Mouse (Mus musculus): ENCODE results near the gene Magix.
"Not testable (repeated sequence)": the region's sequence is repeated elsewhere in the genome, so short reads cannot be mapped to it uniquely, and the experiment has no call there.

The Magix gene

GRCm38 (mm10) chrX:7680864-7681263, at the start of gene Magix:
Gene Magix (minus strand): TSS chrX:7681251.
- DNase-seq (ENCODE audit: low spot score in 2 of 2) = peak; percentile 26 to 48

- no peak for DNase-seq (ENCODE audit: low spot score in 2 of 2)
These were observed 47.8 kb upstream of the Magix start for GRCm38 (mm10) chrX:7728922-7729265.

DNA sequence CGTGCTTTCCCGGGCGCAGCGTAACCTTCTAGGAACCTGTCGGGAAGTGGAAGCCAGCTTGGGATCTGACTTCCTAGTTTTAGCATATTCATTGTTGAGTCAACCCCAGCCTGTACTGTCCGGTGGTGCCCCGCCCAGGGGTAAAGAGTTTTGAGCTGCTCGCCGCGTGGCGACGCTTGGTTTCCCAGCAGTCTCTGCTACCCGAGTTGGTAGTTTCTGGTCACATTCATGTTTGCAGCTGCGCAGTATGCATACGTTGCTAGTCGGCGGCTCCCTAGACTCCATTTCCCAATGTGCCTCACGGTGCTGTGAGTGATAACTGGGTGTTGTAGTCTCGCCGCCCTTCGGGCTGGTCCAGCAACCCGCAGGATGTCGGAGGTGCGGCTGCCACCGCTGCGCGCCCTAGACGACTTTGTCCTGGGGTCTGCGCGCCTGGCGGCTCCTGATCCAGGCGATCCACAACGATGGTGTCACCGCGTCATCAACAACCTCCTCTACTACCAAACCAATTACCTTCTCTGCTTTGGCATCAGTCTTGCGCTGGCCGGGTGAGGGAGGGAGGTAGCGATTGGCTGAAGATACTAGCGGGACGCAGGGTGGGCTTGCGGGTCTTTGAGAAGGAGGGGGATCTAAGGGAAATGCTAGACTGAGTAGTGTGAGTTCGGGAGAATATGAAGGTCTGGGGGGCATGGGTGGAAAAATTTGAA, 47.3 kb upstream of the Magix start, which contains the start of gene Praf2:
TSS of gene Praf2 (plus strand) at position 225 of the 707 bp plus-strand sequence.
- peak; percentile 85 to 89 for DNase-seq (ENCODE audit: low spot score in 2 of 2)

- no peak for DNase-seq (ENCODE audit: low spot score in 2 of 2)
These were observed 46.1 kb upstream of the Magix start for GRCm38 (mm10) chrX:7727176-7727575.

DNA sequence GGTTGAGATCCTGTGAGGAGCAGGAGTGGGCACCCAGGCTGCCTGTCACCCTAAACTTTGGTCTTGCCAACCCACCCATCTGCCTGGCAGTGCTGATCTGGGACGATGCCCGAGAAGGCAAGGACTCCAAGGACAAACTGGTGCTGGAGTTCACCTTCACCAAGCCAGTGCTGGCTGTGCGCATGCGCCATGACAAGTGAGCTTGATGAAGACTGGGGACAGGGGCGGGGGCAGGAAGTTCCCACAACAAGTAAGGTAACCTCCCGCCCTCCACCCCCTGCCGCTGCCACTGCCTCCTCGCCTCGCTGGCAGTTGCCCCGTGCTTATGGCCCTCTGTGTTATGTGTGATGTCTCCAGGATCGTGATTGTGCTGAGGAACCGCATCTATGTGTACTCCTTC, 44.8 kb upstream of the Magix start:
- no peak for DNase-seq (ENCODE audit: low spot score in 2 of 2)

- no peak for DNase-seq (ENCODE audit: low spot score in 2 of 2)
These were observed 43.1 kb upstream of the Magix start for GRCm38 (mm10) chrX:7724135-7724534.

- no peak for DNase-seq (ENCODE audit: low spot score in 2 of 2)
These were observed 41.6 kb upstream of the Magix start for GRCm38 (mm10) chrX:7722691-7723090.

- DNase-seq (ENCODE audit: low spot score in 2 of 2) = no peak
These were observed 41.2 kb upstream of the Magix start for GRCm38 (mm10) chrX:7722282-7722611.

- DNase-seq (ENCODE audit: low spot score in 2 of 2) = peak; percentile 73 to 83
These were observed 40.6 kb upstream of the Magix start, which contains the start of gene Gm45208 for GRCm38 (mm10) chrX:7721514-7722281. Gene Gm45208 (plus strand): TSS chrX:7722245.

DNA sequence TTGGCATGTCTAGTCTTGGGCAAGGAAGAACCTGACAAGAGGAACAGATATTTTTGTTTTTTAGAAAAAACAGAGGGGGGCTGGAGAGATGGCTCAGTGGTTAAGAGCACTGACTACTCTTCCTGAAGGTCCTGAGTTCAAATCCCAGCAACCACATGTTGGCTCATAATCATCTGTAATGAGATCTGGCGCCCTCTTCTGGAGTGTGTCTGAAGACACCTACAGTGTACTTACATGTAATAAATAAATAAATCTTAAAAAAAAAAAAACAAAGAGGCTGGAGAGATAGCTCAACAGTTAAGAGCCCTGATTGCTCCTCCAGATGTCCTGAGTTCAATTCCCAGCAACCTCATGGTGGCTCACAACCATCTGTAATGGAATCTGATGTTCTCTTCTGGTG, 35.0 kb upstream of the Magix start:
- DNase-seq (ENCODE audit: low spot score in 2 of 2) = not testable (repeated sequence)

- peak; percentile 95 for DNase-seq (ENCODE audit: low spot score in 2 of 2)
These were observed 33.3 kb upstream of the Magix start, which contains the start of gene Wdr45 for GRCm38 (mm10) chrX:7714135-7714899. Gene Wdr45 (plus strand): TSS chrX:7714333.

DNA sequence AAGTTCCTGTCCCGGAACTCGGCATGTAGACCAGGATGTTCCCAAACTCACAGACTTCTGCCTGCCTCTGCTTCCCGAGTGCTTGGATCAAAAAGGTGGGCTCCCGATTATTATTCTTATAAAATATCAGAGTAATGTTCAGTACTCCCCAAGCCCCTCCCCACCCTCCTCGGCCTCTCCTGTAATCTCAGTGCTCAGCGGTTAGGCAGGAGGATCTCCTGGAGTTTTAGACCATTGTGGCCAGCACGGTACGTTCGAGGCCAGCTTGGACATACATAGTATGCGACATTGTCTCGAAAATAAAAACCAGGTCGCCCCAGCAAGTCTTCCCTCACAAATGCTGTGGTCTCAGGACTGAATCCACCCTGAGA, 32.7 kb upstream of the Magix start:
- DNase-seq (ENCODE audit: low spot score in 2 of 2) = peak in 1 of 2 experiments; percentile 13

DNA sequence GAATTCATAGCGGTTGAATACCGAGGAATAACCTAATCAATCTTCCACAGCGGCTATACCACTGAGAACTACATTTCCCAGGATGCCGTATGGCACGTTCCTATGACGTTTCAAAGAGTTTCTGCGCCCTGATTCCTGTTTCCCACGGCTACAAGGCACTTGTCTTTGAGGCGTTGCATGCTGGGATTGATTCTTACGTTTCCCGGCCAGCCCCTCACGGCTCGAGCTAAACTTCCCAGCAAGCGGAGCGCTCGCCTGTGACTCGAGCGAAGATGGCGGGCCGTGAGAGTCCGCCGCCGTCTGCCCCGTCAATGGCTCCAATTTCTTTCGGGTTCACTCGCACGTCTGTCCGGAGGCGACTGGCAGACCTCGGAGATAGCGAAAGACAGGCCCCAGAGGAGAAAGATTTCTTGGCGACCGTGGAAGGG, 15.9 kb upstream of the Magix start, which contains the start of gene Gpkow:
TSS of gene Gpkow (plus strand) at position 178 of the 428 bp plus-strand sequence.
- peak; percentile 88 to 89 for DNase-seq (ENCODE audit: low spot score in 2 of 2)

- DNase-seq (ENCODE audit: low spot score in 2 of 2) = no peak
These were observed 15.5 kb upstream of the Magix start for GRCm38 (mm10) chrX:7696520-7696919.

- no peak for DNase-seq (ENCODE audit: low spot score in 2 of 2)
These were observed 11.8 kb upstream of the Magix start for GRCm38 (mm10) chrX:7692862-7693261.

DNA sequence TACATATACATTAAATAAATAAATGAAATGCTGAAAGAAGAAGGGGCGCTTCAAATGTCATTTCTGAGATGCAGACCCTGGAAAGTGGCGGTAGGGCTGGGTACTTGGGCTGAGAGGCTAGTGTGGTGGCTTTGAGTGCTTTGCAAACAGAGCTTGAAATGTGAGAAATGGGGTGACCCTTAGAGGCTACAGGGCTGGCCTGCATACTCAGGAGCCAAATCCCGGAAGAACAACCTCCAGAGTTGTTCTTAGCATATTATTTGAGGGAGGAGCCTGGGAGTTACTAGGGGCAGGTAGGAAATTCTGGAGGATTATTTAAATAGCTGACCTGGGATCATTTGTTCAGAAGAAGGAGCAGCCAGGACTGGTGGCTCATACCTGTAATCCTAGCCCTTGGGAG, 9.4 kb upstream of the Magix start:
- DNase-seq (ENCODE audit: low spot score in 2 of 2) = no peak

GRCm38 (mm10) chrX:7688321-7688720, 7.3 kb upstream of the Magix start:
- DNase-seq (ENCODE audit: low spot score in 2 of 2) = no peak

- DNase-seq (ENCODE audit: low spot score in 2 of 2) = no peak
These were observed 1.0 kb downstream of the Magix start for GRCm38 (mm10) chrX:7680057-7680412.

DNA sequence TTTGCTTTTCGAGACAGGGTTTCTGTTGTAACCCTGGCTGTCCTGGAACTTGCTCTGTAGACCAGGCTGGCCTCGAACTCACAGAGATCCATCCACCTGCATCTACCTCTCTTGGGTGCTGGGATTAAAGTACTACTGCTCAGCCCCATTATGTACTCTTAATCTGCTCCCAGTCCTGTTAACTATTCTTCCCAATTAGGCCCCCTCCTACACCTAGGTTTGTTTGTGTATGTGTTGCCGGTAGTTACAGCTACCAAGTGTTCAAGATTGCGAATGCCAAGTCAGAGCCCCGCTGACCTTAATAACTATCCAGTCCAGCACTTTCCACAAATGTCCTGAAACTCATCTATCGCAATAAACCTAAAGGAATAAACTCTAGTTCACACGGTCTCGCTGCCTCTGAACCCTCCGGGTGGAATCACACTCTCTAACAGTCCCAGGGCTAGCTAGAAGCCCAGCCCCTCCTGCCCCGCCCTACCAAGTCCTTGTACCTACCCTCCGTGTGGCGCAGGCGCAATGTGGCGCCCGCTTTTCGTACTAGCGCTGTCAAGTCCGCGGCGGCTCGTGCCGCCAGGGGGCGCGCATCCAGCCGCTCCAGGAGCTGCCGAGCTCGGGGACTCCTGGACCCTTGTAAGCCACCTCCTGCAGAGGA, 1.5 kb downstream of the Magix start:
- peak; percentile 88 to 91 for DNase-seq (ENCODE audit: low spot score in 2 of 2)

GRCm38 (mm10) chrX:7678986-7679385, 2.1 kb downstream of the Magix start:
- no peak for DNase-seq (ENCODE audit: low spot score in 2 of 2)

DNA sequence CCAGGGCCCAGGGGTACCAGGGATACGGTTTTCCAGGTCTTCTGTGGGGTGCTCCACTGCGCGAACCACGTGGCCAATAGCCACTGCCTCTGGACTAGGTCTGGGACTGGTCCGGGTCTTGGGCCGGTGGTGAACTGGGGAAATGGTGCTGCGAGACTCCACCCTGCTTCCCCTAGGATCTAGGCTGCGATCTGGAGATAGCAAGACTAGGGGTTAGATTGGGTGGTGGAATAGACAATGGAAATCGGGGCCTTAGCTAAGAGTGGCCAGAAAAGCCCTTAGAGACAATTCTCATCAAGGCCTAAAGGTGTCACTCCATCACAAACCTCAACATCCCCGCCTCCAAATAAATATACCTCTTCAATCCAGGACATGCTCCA, 6.1 kb downstream of the Magix start:
- DNase-seq (ENCODE audit: low spot score in 2 of 2) = no peak

Data from heart, adult 9 months (tissue).